Mouse (Mus musculus): ENCODE data around the gene Exoc3l2. TPM values are rescaled to one million over a fixed set of nuclear protein-coding genes. Genes with fewer than 3 reads are reported as not detected.

Exoc3l2 gene
- 1 to 10 TPM in 1 of 2 experiments, under 1 TPM in 1; 0.69 to 1.1 TPM for total RNA-seq (2021)
- long read RNA-seq, partial matches to known transcripts = 1 of 1 reads
- long read RNA-seq, other reads (novel, unspliced or antisense) = 0 of 1 reads

DNA sequence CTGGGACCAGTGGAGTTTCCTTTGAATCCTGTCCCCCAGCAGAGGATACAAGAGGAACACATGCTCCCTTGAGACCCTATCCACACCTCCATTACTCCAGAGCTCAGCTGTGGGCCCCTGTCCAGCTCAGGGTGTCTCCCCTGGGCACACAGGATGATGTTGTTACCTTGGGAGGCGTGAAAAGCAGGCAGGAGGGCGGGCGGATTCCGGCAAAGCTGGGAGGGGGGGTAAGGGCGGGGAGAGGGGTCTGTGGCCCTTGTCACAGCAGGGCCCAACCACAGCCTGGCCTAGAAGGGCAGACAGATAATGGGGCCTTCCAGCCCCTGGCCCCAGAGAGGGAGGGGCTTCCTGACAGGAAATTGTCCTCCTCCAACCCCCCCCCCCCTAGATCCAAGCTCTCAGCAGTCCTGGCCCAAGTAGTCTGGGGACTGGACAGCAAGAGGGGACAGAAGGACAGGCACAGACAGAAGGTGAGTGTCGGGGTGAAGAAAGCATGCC lies at the start of gene Exoc3l2:
Exoc3l2 (plus strand) TSS at position 448 of the 498 bp plus-strand sequence.
- no peak for DNase-seq (ENCODE audit: low spot score in 2 of 2)

DNA sequence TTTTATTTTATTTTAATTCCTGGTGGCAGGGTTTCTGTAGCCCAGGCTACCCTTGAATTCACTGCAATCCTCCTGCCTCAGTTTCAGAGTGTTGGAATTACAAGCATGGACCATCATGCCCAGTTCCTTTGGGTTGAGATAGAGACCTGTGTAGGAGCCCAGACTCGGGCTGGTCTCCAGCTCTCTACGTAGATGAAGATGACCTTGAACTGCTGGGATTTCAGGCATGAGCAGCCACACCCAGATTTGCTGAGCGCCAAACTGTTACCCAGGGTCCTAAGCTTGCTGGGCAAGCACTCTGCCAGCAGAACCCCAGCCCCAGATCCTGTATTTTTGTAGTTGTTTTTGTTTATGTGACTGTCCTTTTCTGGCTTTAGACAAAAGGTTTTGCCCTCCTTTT lies 49.6 kb upstream of the Exoc3l2 start:
- no peak for DNase-seq (ENCODE audit: low spot score in 2 of 2)

GRCm38 (mm10) chr7:19416590-19416989 lies 46.5 kb upstream of the Exoc3l2 start:
- DNase-seq (ENCODE audit: low spot score in 2 of 2) = no peak

GRCm38 (mm10) chr7:19420121-19420520 lies 43.0 kb upstream of the Exoc3l2 start:
- DNase-seq (ENCODE audit: low spot score in 2 of 2) = no peak

- DNase-seq (ENCODE audit: low spot score in 2 of 2) = peak; percentile 82 to 86
Measured at GRCm38 (mm10) chr7:19420821-19421636, 42.1 kb upstream of the Exoc3l2 start.

- no peak for DNase-seq (ENCODE audit: low spot score in 2 of 2)
Measured at GRCm38 (mm10) chr7:19423083-19423482, 40.0 kb upstream of the Exoc3l2 start.

- no peak for DNase-seq (ENCODE audit: low spot score in 2 of 2)
Measured at GRCm38 (mm10) chr7:19424051-19424450, 39.1 kb upstream of the Exoc3l2 start.

DNA sequence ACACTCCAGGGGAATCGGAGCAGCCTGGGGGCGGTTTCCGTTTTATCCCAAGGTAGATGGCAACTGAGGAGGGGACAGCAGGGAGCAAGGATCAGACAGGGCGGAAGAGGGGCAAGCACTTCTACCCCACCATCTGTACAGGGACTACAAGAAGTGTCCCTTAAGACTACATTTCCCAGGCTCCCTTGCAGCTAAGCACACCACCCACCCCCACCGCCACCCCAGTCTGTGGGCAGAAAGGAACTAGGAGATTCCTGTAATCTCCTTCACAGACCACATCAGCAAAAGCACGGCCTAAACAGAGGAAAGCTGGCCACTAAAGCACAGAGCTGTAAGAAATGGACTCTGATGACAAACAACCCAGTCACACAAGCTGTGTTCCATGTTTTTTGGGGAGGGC lies 36.8 kb upstream of the Exoc3l2 start:
- no peak for DNase-seq (ENCODE audit: low spot score in 2 of 2)

DNA sequence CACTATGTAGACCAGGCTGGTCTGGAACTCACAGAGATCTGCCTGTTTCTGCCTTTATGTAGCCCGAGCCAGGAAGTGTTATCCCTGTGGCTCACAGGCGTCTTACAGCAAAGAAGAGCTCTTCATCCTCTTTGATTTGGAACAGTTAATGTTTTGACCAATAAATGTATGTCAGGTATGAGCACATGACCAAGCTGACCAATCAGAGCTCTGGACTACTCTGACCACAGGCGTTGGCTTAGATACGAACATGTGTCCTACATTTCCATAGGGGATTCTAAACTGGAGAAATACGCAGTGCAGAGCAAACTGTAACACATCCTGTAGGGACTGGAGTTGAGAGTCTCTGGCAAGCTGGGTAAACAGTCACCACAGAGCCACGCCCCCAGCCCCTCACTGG lies 36.2 kb upstream of the Exoc3l2 start:
- DNase-seq (ENCODE audit: low spot score in 2 of 2) = no peak

- DNase-seq (ENCODE audit: low spot score in 2 of 2) = no peak
Measured at GRCm38 (mm10) chr7:19427999-19428650, 35.0 kb upstream of the Exoc3l2 start.

DNA sequence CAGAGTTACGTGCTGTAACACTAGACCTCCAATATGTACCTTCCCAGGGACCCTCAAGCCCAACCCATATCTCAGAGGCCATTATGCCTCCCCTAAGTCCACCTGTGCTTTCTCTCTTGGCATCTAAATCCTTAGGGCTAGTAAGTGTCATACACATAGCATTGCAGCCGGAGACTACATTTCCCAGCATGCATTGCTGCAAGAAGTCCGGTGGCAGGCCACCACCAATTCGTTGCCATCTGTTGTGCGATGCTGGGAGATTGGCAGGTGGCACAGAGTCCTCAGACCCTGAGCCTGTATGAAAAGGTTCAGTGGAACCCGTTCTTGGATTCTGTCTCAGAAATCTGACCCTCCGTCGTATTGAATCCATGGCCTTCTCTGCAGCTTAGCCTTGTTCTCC lies 33.4 kb upstream of the Exoc3l2 start:
- no peak for DNase-seq (ENCODE audit: low spot score in 2 of 2)

- DNase-seq (ENCODE audit: low spot score in 2 of 2) = no peak
Measured at GRCm38 (mm10) chr7:19430402-19430801, 32.7 kb upstream of the Exoc3l2 start.

DNA sequence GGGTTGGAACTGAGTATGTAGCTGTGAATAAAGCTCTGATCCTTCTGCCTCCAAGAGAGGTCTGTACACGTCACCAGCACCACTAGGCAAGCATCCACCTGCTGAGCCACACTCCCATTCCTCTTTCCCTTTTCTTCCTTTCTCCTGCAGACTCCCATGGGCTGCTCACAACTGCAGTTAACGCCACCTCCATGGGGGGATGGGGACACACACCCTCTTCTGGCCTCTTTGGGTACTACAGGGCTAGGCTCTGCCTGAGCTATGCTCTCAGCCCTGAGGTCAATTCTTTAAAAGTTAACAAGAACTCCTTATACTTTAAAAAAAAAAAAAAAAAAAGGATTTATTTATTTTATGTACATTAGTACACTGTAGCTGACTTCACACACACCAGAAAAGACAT lies 30.7 kb upstream of the Exoc3l2 start:
- DNase-seq (ENCODE audit: low spot score in 2 of 2) = no peak

DNA sequence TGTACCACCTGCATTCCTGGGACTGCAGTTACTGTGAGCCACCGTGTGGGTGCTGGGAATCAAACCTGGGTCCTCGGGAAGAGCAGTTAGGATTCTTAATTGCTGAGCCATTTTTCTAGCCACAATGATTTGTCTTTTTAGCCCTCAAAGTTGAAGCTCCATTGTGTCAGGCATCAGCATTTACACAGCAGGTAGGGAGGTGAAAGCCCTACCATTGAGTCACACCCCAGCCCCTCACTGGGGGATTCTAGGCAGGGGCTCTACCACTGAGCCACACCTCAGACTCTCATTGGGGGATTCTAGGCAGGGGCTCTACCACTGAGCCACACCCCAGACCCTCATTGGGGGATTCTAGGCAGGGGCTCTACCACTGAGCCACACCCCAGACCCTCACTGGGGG lies 26.9 kb upstream of the Exoc3l2 start:
- no peak for DNase-seq (ENCODE audit: low spot score in 2 of 2)

DNA sequence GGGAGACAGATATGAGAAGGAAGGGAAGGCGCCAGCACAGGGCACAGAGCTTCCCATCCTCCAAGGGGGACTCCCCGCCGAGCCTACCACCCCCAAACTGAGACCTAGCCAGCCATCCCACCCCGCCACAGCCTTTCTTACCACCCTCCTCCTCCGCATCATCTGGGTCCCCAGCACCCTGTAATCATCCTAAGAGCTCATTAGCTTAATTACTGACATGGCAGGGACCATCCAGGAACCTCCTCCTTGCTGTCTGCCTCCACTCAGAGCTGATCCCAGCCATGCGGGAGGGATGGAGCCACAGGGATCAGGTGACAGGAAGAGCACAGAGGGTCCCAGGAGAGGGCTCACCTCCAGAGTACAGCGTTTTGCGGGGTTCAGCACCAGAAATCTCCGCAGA lies 26.1 kb upstream of the Exoc3l2 start:
- DNase-seq (ENCODE audit: low spot score in 2 of 2) = no peak

GRCm38 (mm10) chr7:19441448-19442091 lies 21.6 kb upstream of the Exoc3l2 start:
- no peak for DNase-seq (ENCODE audit: low spot score in 2 of 2)

DNA sequence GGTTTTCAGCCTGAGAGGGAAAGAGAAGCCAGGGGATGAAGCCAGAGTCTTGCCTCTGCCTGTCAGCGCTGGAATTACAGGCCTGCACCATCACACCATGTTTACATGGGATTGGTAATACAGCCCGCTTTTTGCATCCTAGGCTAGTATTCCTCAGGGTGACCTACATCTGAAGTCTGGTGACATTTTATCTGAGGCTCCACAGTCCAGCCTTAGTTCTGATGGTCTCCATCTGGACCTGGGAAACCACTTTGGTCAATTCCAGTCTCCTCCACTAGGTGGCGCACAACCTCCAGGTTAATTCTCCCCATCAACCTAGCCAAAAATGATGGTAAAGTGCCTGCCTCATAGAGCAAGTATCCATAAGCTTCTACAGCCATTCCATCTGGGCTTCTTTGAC lies 19.8 kb upstream of the Exoc3l2 start:
- peak; percentile 93 to 95 for DNase-seq (ENCODE audit: low spot score in 2 of 2)

DNA sequence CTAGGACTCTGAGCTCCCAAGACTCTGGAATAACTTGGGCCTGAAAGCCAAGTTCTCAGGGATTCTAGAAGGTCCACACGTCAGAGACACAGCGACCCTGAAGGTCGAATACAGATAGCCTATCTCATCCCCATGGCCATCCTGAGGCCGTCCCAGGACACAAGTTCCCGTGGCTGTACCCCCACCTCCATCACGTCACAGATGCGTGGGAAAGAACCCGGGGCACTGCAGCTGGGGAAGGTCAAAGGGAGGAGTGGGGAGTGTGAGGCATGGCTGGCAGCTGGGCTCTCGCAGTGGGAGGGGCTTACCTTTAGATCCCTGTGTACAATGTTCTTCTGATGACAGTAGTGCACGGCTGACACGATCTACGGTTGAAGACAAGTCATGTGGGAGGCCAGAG lies 18.3 kb upstream of the Exoc3l2 start:
- DNase-seq (ENCODE audit: low spot score in 2 of 2) = no peak

- DNase-seq (ENCODE audit: low spot score in 2 of 2) = peak; percentile 58 to 78
Measured at GRCm38 (mm10) chr7:19447689-19448088, 15.4 kb upstream of the Exoc3l2 start.

- DNase-seq (ENCODE audit: low spot score in 2 of 2) = no peak
Measured at GRCm38 (mm10) chr7:19449165-19449564, 14.0 kb upstream of the Exoc3l2 start.

DNA sequence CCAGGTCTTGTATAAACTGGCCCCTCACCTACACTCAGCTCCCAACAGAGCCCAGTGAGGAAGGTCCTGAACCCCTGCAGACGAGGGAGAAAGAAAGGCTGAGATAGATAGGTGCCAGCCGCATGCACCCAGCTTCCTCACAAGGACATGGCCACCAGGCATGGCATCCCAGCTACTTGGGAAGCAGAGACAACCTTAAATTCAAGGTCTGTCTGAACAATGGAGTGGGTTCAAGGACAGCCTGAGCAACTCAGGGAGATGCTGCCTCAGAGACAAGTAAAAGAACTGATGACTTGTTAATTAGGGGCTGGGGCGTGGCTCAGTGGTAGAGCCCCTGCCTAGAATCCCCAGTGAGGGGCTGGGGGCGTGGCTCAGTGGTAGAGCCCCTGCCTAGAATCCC lies 7.9 kb upstream of the Exoc3l2 start:
- no peak for DNase-seq (ENCODE audit: low spot score in 2 of 2)

Measured in layer of hippocampus, postnatal 10 days (tissue).